Mouse (Mus musculus): ENCODE data around the gene Rcc1.

Gene Rcc1

GRCm38 (mm10) chr4:132356170-132356569, 2.8 kb upstream of the Rcc1 start:
- DNase-seq (ENCODE audit: low read depth, low spot score), result peak; percentile 82

DNA sequence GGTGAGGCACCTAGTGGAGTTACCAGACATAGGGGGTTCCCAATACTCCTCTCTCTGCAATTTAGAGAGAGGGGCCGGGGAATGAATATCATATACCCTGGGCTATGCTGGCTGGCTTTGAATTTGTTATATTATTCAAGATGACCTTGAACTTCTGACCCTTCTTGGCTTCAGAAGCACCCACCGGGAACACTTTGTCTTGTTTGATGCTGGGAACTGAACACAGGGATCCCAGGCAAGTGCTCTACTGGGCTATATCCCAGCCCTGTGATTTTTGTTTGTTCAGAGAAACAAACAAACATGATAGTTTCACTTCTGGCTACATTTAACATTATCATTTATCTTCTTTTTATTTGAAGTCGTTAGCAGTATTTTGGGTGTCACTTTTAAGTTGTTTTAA, 2.0 kb upstream of the Rcc1 start:
- DNase-seq (ENCODE audit: low read depth, low spot score), result no peak

DNA sequence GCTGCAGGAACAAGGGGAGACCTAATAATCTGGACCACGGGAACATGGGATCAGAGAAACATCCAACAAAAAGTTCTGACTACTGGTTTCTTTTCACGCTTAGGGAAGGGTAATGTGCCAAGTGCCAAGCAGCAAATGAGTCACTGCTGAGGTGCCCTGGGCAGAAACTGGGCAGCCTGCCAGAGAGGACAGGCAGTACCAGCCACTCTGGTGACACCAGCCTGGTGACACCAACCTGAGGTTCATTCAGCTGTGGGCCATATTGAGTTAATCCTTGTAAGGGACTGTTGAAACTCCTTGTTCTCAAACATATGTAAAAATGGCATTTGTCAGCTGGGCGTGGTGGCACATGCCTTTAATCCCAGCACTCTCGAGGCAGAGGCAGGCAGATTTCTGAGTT, 1.2 kb upstream of the Rcc1 start:
- DNase-seq (ENCODE audit: low read depth, low spot score), result peak; percentile 70

DNA sequence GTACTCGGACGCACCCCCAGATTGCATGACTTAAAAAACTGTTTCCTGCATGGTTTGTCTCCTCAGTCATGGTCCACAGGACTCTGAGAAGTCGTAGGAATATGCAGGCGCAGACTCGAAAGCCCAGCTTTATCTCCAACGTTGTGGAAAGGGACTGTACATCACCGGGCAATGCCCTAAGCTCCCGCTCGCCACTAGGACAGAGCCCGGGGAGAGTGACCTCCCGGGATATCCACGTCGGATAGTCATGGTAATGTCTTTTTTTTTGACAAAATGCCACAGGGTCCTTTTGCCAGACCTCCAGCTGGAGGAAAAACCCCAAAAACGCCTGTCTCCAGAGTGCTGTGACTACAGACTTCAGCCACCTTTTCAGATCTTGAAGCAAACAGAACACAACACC, 666 bp downstream of the Rcc1 start:
- no peak for DNase-seq (ENCODE audit: low read depth, low spot score)

DNA sequence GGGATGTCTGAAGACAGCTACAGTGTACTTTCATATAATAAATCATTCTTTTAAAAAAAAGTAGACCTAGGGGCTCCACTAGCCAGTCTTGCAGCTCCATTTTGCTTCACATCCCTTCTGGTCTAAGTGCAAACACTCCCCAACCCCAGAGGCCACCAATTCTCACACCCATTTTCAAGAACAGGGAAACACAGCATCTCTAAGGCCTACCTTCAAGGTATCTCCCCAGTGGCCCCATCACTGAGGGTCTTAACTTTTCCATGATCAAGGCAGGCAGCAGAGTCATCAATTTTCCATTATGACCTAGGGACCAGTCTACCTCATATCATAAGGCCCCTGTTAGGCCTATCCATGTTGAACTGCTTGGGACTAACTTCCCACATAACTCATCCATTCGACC, 2.0 kb downstream of the Rcc1 start:
- DNase-seq (ENCODE audit: low read depth, low spot score), result peak; percentile 74

GRCm38 (mm10) chr4:132350854-132351253, 2.6 kb downstream of the Rcc1 start:
- peak; percentile 85 for DNase-seq (ENCODE audit: low read depth, low spot score)

DNA sequence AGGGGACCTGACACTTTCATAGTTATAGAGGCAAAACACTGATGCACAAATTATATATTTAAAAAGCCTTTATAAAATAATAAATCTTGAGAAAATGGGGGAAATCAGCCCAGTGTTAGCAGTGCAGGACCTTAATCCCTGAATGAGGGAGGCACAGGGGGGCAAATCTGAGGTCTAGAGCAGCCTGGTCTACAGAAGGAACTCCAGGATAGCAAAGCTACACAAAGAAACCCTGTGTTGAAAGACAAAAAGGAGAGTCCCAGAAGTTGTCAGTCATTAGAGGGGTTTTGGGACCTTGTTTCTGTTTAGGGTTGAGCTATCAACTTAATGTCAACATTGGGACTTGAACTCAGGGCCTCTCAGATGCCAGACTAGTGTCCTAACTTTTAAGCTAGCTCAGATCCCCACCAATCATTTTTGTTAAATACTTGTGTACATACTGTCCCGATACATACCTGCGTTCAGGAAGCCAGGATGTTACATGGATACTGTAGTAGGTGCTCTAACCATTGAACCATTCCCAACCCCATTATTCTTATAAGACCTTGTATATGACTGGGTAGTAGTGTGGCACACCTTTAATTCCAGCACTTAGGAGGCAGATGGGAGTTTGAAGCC, 3.2 kb downstream of the Rcc1 start:
- DNase-seq (ENCODE audit: low read depth, low spot score), result peak; percentile 89

- DNase-seq (ENCODE audit: low read depth, low spot score), result peak; percentile 77
These were observed 3.8 kb downstream of the Rcc1 start for GRCm38 (mm10) chr4:132349495-132350122.

- DNase-seq (ENCODE audit: low read depth, low spot score), result peak; percentile 76
These were observed 6.7 kb downstream of the Rcc1 start for GRCm38 (mm10) chr4:132346661-132347060.

- no peak for DNase-seq (ENCODE audit: low read depth, low spot score)
These were observed 7.1 kb downstream of the Rcc1 start for GRCm38 (mm10) chr4:132346261-132346660.

GRCm38 (mm10) chr4:132345843-132346212, 7.6 kb downstream of the Rcc1 start:
- DNase-seq (ENCODE audit: low read depth, low spot score), result no peak

DNA sequence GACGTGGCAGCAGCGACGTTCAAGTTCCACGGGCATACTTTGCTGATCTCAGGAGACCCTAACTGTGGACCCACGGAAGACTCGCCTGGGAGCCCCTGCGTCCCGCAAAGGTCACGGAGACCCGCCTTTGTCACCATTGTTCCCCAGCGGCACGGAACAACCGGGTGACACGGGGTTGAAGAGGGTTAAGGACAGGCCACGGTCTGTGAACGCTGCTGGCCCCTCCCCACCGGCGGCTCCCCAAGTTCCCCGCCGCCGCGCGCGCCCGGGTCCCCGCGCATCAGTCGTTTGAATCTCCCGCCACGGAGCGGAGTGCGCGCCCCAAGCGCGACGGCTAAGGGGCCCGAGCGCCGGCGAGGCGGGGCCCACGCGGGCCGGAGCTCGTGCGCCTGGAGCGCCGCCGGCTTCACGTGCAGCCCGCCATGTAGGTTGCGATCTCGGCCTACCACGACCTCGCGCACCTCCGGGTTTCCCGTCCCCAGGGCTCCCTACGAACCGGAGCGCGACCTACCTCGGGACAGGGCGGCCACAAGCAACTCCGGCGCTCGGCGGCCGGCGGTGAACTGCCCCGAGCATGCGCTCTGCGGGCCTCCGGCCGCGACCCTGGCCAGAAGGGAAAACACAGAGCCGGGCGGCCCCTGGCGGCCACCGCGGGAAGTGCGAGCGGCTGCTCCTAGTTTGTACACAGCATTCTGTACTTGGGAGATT, 8.1 kb downstream of the Rcc1 start:
- peak; percentile 95 for DNase-seq (ENCODE audit: low read depth, low spot score)

DNA sequence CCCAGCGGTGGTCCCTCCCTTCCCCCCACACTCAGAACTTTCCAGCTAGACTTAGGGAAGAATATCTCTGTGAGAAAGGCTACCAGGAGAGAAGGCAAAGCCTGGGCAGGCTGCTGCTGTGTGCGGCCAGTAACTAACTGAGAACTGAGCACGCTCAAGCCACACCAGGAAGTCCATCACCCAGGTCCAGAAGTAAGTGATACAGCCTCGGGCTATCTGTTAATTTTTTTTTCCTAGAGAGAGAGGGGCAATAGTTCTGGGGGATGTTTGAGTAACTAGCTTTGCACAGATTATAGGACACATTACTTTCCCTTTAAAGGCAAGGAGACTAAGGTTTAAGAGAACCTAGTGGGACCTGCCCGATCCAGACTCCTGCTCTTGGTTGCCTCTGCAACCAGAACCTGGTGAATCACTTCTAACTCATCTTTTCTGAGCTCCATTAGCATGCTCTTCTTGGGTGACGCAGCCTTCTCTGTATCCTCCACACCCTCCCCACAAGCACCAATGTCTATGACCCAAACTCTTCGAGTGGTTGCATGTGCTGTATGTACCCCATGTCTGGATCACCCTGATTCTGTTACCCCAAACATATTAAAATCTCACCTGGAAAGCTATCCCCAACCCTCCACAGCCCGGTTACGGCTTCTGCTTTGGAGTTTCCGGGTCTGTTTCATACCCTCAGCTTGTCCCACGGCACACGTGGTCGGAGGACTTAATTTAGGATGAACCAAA, 8.8 kb downstream of the Rcc1 start:
- peak; percentile 62 for DNase-seq (ENCODE audit: low read depth, low spot score)

GRCm38 (mm10) chr4:132341451-132341850, 12.0 kb downstream of the Rcc1 start:
- DNase-seq (ENCODE audit: low read depth, low spot score), result no peak

DNA sequence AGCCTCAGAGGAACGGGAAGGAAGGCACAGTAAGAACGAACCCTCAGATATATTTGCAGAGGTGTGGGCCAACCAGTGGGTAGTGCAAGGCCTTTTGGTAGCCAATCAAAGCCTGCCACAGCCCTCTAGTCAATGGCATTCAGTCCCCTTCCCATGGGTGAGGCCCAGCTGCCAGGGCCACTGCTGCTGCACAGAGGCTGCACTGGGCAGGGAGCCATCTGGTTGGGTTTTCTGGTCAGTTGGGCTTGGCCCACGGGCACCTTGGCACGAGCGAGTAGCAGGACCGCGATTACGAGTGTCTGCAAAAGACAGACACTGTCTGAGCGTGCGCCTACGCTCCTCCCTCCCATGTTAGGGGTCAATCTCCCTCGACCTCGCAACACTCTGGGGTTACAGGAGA, 14.5 kb downstream of the Rcc1 start:
- DNase-seq (ENCODE audit: low read depth, low spot score), result no peak

DNA sequence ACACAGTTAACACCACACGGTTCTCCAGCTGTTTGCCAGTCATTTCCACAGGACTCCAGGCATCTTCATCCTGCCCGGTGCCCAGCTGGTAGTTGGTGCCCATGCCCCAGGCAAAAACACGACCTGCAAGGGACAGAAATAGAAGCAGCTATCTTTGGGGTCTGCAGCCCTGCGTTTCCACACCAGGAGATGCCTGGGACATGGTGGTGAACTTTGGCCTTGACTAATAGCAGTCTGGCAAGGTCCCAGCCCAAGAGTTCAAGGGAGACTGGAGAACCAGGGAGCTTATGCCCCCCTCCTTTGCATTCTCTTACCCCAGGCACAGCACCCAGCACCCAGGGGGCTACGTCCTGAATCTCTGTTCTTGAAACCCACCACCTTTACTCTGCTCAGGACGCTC, 20.5 kb downstream of the Rcc1 start:
- no peak for DNase-seq (ENCODE audit: low read depth, low spot score)

- no peak for DNase-seq (ENCODE audit: low read depth, low spot score)
These were observed 21.4 kb downstream of the Rcc1 start for GRCm38 (mm10) chr4:132331960-132332359.

DNA sequence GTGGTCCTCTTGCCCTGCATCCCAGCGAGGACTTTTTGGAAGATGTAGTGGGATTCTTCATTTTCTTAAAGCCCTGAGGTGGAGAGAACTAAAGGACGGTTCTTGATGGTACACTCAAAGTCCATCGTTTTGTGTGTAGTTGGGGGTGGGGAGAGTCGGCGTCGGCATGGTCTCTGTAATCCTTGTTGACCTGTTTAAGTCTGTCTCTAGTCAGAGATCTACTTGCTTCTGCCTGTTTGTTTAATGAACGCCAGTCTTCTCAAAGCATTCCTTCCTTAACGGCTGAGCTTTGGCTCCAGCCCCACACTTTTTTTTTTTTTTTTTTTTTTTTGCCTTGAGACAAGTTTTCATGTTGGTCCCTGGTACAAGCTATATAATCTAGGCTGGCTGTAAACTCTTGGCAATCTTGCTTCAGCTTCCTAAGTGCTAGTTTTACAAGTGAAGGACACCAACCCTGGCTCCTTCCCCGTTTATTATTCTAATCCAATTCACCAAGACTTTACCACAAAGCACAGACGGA, 23.5 kb downstream of the Rcc1 start:
- no peak for DNase-seq (ENCODE audit: low read depth, low spot score)

DNA sequence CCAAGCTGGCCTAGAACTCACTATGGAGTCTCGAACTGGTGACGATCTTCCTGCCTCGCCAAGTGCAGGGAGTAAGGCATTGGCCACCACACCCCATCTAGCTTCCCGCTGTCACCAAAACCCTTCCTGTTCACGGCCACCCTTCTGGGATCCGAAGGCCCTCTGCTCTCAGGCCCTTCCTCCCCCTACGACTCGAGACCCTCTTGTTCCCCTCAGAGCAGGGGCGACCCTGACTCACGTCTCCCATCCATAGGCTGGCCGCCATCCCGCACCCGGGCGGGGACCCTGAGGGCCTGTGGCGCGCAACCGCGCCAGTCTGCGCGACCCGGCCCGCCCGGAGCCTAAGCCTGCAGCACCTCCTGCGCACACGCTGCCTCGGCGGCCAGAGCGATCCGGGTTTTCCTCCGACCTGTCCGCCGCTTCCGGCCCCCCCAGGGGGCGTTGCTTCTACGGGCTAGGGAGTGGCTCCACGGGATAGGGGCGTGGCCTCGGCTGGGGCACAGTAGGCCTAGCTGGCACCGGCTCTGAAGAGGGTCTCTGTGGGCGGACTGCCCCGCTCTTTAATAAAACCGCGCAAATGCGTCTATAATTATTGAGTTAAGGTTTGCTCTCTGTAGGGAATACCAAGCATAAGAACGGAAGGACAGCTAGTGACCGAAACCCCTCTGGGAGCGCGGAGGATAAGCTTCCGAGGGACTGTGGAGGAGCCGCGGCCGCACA, 24.1 kb downstream of the Rcc1 start, which contains the start of gene Trnau1ap:
TSS of gene Trnau1ap (minus strand) at position 424 of the 720 bp plus-strand sequence.
- peak; percentile 98 for DNase-seq (ENCODE audit: low read depth, low spot score)

DNA sequence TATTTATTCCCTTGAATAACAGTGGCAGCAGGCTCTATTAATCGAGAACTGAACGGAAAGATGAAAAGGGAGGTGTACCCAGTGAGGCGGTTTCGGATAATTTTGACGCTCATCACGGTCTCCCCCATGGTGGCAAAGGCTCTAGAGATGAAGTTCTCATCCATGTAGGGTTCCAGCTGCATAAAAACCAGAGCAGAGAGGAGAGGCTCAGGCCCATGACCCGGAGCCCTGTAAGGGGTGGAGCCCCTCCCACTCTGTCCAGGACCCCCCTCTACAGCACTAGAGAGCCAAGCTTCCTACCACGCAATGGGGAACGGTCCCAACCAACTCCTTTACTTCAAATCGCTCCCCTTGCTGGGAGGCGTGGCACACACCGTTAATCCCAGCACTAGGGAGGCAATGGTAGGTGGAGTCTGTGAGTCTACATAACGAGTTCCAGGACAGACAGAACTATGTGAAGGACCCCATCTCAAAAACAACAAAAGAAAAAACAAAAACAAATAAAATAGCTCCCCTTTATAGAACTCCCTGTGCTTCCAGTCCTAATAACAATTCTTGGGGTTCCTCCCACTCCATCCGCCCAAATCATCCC, 24.9 kb downstream of the Rcc1 start:
- DNase-seq (ENCODE audit: low read depth, low spot score), result peak; percentile 45

- DNase-seq (ENCODE audit: low read depth, low spot score), result no peak
These were observed 26.9 kb downstream of the Rcc1 start for GRCm38 (mm10) chr4:132326481-132326880.
